Mouse (Mus musculus): Measurements from ENCODE around the gene Gps2. TPM values are rescaled to one million over a fixed set of nuclear protein-coding genes. Genes with fewer than 3 reads are reported as not detected.

Gene Gps2
- 138 to 159 TPM (median 142 TPM) in 4 replicates for total RNA-seq (2023; ENCODE audit: inconsistent age)

DNA sequence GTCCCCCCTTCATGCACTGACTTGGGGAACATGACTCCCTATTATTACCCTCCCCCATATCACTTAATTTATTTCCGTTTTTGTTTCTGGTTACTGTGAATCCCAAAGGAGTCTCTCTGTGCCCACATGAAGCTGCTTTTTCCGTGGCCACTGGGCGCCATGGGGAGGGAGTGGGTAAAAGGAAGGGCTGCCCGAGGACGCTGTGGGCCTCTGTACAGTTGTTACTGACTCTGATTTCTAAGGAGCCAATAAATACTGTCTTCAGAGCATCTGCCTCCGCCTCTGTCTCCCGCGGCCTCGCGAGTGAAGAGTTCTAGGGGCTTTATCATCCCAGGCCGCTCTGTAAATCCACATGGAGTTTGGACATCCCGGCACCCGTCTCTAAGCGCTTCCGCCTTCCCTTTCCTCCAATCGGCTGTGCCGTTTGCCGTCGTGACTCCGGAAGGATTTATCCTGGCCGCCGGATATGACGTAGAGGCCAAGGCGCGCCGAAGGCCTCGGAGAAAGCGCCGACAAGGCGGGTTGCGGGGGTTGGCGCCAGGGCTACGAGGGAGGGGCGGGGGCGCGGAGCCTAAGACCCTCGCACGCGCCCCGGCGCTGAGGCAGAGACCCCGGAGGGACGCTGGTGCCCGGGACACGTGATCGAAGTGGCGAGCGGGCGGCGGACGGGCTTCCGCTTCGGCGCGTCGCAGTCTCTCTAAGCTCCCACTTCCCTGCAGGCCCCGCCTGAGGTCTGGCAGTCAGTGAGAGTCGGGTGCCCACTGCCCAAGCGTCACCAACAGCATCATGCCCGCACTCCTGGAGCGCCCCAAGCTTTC is at the start of gene Gps2:
Gene Gps2 (plus strand): TSS at position 335 of the 818 bp plus-strand sequence.

DNA sequence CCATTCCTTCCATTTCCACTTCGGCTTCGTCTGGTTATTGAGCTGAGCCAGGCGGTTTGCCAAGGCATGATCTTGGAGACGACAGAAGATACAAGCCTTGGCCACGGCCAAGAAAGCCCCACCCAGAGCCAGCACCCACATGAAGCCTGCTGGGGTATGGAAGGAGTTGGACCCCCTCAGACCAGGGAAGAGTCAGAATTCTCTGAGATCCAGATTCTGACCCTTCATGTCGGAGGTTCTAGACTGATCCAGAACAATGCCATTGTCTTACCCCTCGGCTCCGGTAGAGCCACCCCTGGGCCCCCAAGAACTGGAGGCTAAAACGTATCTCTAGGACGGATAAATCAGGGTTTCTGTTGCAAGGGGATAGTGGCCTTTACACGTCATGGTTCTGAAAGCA is 35.8 kb upstream of the Gps2 start, which contains the start of gene Tmem95:
Gene Tmem95 (minus strand): TSS at position 141 of the 400 bp plus-strand sequence.

DNA sequence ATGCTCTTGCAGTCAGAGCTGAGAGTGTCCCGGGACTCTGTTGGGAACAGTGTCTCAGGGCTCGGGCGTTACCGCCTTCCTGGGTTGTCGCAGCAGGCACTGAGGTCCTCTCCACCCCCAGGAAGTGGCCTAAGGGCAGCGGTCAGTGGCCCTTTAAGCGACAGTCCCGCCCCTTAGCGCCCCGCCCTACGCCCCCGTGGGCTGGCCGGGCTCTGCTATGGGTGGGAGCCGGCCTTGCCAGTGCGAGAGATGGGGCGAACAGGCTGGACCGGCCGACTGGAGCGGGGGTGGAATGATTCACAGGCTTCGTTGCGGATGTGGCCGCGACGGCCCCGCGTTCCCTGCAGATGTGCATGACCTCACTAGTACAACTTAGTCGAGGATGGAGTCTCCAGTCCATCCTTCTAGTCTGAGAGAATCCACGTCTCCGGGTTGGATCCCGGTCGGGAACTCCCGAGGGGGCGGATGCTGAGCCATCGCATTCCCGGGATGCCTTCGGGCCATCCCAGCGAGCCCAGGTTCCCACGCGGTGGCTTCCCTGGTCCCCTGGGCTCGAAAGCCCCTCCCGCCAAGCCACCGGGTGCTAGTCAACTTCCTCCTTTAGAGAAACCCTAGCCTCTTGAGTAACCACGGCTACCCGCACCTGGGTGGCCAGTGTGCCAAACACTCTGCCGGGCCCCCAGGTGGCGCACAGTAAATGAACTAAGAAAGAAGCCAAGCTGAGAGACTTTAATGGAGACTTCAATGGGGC is 32.7 kb upstream of the Gps2 start, which contains the start of gene Kctd11:
Gene Kctd11 (minus strand): TSS at position 554 of the 751 bp plus-strand sequence.

DNA sequence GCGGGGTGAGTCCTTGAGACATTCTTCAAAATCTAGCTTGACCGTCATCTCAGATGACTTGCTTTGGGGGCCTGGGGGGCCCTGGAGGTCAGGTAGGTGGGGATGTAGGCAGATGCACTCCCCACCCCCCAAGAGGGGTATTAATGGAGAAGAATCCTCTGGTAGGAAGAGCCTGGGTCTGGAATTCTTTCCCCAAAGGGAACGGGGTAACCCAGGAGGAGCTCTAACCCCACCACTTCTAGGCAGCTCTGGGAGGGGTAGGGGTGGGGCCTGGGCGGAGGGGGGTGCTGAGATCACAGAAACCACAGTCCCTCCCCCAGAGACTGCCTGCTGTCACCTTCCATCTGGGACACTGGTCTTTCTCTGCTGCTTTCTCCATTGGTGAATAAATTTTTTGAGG is 18.4 kb upstream of the Gps2 start, which contains the start of gene Acap1:
Gene Acap1 (minus strand): TSS at position 249 of the 400 bp plus-strand sequence.

DNA sequence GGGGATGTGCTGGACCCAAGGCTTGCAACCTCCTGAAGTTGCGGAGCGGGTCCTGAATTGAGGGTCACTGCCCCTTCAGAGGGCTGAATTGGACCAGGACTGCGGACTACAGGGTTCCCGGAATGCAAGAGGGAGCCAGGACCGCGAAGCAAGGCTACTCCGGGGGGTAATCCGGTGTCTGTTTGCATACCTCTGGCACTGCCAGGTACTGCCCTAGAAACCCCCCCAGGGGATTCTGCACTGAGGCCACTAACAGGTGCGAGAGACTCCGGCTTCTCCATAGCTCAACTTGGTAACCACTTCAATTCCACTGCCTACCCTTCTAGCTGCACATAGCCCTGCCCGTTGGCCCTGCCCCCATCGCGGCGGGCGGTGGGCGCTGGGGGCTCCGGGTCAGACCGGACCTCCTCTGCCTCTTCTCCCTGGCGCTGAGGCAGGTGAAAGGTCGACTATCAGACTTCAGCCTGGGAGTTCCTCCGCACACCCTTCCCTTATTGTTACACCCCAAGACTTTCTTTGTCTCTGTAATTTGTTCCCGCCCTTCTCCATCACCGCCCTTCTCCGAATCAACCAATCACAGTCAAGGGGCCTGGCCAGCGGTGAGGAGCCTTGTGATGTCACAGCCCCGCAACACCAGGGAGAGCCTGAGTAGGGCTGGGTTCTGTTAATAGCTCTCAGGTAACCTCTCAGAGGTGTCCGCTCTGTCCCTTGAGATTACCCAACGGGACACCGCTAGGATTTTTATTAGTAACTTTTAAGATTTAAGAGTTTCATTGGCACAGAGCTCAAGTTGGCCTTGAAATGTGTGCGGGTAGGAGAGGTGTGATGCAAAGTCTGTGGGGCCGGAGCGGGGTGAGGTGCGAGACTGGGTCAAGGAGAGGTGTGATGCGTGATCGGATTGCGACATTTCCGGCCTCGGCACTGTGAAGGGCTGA is 12.9 kb upstream of the Gps2 start, which contains the start of the genes 2810408A11Rik and Neurl4:
Gene 2810408A11Rik (minus strand): TSS at position 517 of the 935 bp plus-strand sequence.
Gene Neurl4 (plus strand): TSS at position 602 of the 935 bp plus-strand sequence.

DNA sequence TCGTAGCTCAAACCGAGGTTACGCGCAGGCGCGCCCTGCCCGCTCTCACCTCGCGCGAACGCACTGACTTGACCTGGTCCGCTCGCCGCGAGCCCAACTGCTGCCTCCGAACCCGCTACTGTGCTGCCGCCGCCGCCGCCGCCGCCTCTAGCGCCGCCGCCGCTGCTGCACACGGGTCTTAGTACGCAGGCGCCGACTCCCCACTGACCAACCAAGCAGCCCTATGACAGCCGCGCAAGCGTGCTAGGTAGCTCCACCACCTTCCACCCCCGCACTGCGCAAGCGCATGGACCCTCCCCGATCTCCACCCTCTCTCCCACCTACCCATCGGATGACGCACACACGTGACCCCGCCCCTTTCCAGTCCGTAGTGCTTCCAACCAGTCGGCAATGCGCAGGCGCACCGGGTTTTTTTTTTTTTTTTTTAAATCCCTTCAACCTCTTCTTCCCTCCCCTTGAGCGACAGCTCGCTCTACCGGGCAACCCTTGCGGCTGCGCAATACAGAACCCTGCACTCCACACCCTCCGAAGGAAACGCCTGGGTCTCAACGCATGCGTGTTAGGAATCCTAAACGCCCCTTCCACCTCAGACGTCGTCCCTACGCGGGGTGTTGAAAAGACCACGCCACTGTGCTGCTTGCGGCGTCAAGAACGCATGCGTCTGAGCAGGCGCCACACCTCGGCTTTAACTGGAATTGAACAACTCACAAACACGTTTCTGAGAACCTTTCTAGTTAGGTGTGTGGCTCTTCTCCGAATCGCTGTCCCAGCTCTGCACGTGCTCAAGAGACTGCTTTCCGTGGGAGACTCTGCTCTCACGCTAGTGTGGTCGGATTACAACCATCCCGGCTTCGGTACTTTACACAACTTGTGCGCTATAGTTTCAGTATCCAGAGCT is 7.7 kb downstream of the Gps2 start, which contains the start of gene Eif5a:
Gene Eif5a (minus strand): TSS at position 845 of the 898 bp plus-strand sequence.

DNA sequence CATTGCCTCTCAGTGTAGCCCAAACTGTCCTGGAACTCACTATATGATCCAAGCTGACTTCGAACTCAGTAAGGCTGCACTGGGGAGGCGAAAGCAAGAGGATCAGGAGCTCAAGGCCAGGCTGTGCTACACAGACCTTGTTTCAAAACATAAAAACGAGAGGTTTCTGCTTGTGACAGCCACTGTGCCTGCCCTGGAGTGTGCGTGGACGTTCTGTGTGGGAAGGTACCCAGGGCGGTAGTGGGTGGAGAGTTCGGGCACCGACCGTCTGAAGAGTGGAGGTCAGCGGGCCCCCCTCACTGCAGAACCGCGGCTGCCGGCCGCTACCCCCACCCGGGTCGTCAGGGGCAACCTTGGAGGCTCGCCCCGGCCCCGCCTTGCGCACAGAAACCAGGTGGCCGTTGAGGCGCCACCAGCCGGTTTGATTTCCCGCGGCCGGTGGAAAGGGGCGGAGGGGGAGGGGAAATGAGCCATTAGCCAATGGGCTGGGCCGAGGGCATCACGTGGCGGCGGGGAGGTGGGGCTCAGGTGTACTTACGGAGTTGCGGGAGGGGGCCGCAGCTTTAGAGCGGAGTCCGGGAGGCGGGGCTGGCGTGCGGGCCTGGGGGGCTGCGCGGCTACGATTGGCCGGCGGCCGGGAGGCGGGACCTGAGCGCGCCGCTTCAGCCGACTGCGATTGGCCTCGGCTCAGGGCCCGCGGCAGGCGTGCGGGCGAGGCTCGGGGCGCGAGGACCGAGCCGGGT is 21.6 kb downstream of the Gps2 start, which contains the start of gene Ybx2:
Gene Ybx2 (plus strand): TSS at position 660 of the 743 bp plus-strand sequence.

DNA sequence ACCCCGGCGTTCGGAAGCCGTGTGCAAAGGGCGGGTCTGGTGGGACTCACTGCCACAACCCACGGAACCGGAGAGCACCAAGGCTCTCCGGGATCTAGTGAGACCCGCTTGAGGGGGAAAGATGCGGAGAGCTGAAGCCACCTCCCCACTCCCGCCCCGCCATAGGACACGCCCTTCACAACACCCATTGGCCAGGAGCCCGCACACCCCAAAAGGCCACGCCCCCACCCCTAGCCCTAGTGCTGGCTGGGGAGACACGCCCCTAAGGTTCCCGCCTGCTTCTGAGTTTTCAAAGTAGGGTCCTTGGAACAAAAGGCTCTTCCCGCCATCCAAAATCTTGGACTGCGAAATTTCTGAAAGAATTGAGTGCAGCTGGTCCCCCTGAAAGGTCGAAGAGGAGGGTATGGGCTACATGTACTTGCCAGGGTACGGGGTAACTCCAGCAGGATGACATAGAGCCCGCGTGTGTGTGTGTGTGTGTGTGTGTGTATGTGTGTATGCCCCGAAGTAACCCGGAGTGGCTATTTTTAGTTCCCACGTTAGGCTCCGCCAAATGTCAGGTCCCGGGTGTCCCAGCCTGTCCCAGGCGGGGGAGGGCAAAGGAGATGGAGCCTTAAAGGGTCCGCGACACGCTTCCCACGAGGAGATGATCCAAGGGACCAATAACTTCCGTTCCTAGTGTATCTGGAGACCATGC is 34.5 kb downstream of the Gps2 start, which contains the start of gene Slc2a4:
Gene Slc2a4 (minus strand): TSS at position 123 of the 697 bp plus-strand sequence.

DNA sequence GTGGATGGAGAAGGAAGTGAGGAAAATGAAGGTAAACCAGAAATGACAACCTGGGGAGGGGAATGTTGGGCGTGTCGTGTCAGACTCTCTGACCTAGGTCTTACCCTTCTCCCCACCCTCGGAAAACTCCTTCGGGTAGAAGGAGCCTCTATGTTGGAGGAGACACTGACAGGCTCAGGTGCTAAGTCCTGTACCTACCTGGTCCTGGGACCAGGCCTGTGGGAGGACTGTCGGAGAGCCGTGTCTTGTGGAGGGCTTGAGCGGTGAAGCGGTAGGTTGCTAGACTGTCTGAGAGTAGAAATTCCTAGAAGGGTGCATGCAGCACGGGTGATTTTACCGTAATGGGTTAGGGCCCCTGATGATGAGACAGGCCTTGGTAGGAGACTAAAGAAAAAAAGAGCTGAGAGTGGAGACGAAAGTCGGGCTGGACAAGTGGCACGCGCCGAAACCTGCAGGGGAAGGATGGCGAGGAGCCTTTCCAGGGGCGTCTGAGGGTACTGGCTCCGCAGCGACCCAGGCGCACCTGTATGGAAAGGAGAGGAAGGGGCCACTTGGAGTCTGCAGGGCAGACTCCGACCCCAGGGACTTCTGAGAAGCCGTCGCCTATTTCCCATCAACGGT is 51.1 kb downstream of the Gps2 start, which contains the start of gene Cldn7:
Gene Cldn7 (plus strand): TSS at position 130 of the 621 bp plus-strand sequence.

Other genes starting within 250 kb of the Gps2 start
- 11.8 to 14.7 TPM (median 12.5 TPM) in 4 replicates for gene Cd68, start 247.7 kb upstream of the Gps2 start, total RNA-seq (2023; ENCODE audit: inconsistent age)
- 670 to 697 TPM (median 692 TPM) in 4 replicates for gene Eif4a1, start 241.5 kb upstream of the Gps2 start, total RNA-seq (2023; ENCODE audit: inconsistent age)
- 108 to 153 TPM (median 136 TPM) in 4 replicates for gene Senp3, start 231.8 kb upstream of the Gps2 start, total RNA-seq (2023; ENCODE audit: inconsistent age)
- 0.32 TPM in 1 of 4 replicates, not detected in the others for gene Tnfsf13, start 228.1 kb upstream of the Gps2 start, total RNA-seq (2023; ENCODE audit: inconsistent age)
- 0.51 TPM in 1 of 4 replicates, not detected in the others for gene Tnfsf12, start 218.0 kb upstream of the Gps2 start, total RNA-seq (2023; ENCODE audit: inconsistent age)
- 0.45 to 0.78 TPM in 2 of 4 replicates, not detected in the others for gene Tnfsfm13, start 217.8 kb upstream of the Gps2 start, total RNA-seq (2023; ENCODE audit: inconsistent age)
- gene Polr2a, start 155.3 kb upstream of the Gps2 start, total RNA-seq (2023; ENCODE audit: inconsistent age), result 231 to 244 TPM (median 242 TPM) in 4 replicates
- gene Slc35g3, start 151.9 kb upstream of the Gps2 start, total RNA-seq (2023; ENCODE audit: inconsistent age), result not detected in 4 replicates
- 52.3 to 57.6 TPM (median 54.5 TPM) in 4 replicates for gene Zbtb4, start 148.0 kb upstream of the Gps2 start, total RNA-seq (2023; ENCODE audit: inconsistent age)
- gene Chrnb1, start 117.9 kb upstream of the Gps2 start, total RNA-seq (2023; ENCODE audit: inconsistent age), result 8.3 to 11.3 TPM (median 10.1 TPM) in 4 replicates
- 0.16 to 0.27 TPM in 2 of 4 replicates, not detected in the others for gene Fgf11, start 112.0 kb upstream of the Gps2 start, total RNA-seq (2023; ENCODE audit: inconsistent age)
- gene Tmem102, start 108.3 kb upstream of the Gps2 start, total RNA-seq (2023; ENCODE audit: inconsistent age), result not detected in 4 replicates
- gene Gm39566, start 98.6 kb upstream of the Gps2 start, total RNA-seq (2023; ENCODE audit: inconsistent age), result not detected in 4 replicates
- not detected in 4 replicates for gene Spem2, start 95.4 kb upstream of the Gps2 start, total RNA-seq (2023; ENCODE audit: inconsistent age)
- gene Spem1, start 91.7 kb upstream of the Gps2 start, total RNA-seq (2023; ENCODE audit: inconsistent age), result not detected in 4 replicates
- gene Nlgn2, start 76.1 kb upstream of the Gps2 start, total RNA-seq (2023; ENCODE audit: inconsistent age), result 0.24 to 1.3 TPM (median 0.59 TPM) in 4 replicates
- 30.9 to 38.6 TPM (median 37.0 TPM) in 4 replicates for gene Tmem256, start 75.4 kb upstream of the Gps2 start, total RNA-seq (2023; ENCODE audit: inconsistent age)
- gene Plscr3, start 67.5 kb upstream of the Gps2 start, total RNA-seq (2023; ENCODE audit: inconsistent age), result 9.8 to 13.0 TPM (median 11.5 TPM) in 4 replicates
- gene Tnk1, start 55.2 kb upstream of the Gps2 start, total RNA-seq (2023; ENCODE audit: inconsistent age), result not detected in 4 replicates
- not detected in 4 replicates for gene Tmem95, start 35.9 kb upstream of the Gps2 start, total RNA-seq (2023; ENCODE audit: inconsistent age)
- 1.8 to 2.3 TPM (median 2.0 TPM) in 4 replicates for gene Kctd11, start 32.5 kb upstream of the Gps2 start, total RNA-seq (2023; ENCODE audit: inconsistent age)
- gene Acap1, start 18.3 kb upstream of the Gps2 start, total RNA-seq (2023; ENCODE audit: inconsistent age), result 477 to 556 TPM (median 497 TPM) in 4 replicates
- 2.1 to 2.7 TPM (median 2.3 TPM) in 4 replicates for gene 2810408A11Rik, start 12.9 kb upstream of the Gps2 start, total RNA-seq (2023; ENCODE audit: inconsistent age)
- 55.7 to 74.4 TPM (median 62.8 TPM) in 4 replicates for gene Neurl4, start 12.8 kb upstream of the Gps2 start, total RNA-seq (2023; ENCODE audit: inconsistent age)
- gene Eif5a, start 8.1 kb downstream of the Gps2 start, total RNA-seq (2023; ENCODE audit: inconsistent age), result 362 to 387 TPM (median 377 TPM) in 4 replicates
- not detected in 4 replicates for gene Ybx2, start 21.9 kb downstream of the Gps2 start, total RNA-seq (2023; ENCODE audit: inconsistent age)
- gene Slc2a4, start 34.3 kb downstream of the Gps2 start, total RNA-seq (2023; ENCODE audit: inconsistent age), result not detected in 4 replicates
- gene Cldn7, start 50.9 kb downstream of the Gps2 start, total RNA-seq (2023; ENCODE audit: inconsistent age), result not detected in 4 replicates
- 103 to 123 TPM (median 108 TPM) in 4 replicates for gene Ctdnep1, start 67.3 kb downstream of the Gps2 start, total RNA-seq (2023; ENCODE audit: inconsistent age)
- gene Elp5, start 68.6 kb downstream of the Gps2 start, total RNA-seq (2023; ENCODE audit: inconsistent age), result 34.4 to 62.8 TPM (median 46.7 TPM) in 4 replicates
- 311 to 355 TPM (median 331 TPM) in 4 replicates for gene Gabarap, start 77.3 kb downstream of the Gps2 start, total RNA-seq (2023; ENCODE audit: inconsistent age)
- gene Phf23, start 81.9 kb downstream of the Gps2 start, total RNA-seq (2023; ENCODE audit: inconsistent age), result 52.7 to 62.9 TPM (median 56.6 TPM) in 4 replicates
- gene Dvl2, start 86.7 kb downstream of the Gps2 start, total RNA-seq (2023; ENCODE audit: inconsistent age), result 48.4 to 53.5 TPM (median 51.0 TPM) in 4 replicates
- 53.0 to 60.7 TPM (median 59.3 TPM) in 4 replicates for gene Acadvl, start 101.5 kb downstream of the Gps2 start, total RNA-seq (2023; ENCODE audit: inconsistent age)
- 3.5 to 5.4 TPM (median 4.2 TPM) in 4 replicates for gene Dlg4, start 103.1 kb downstream of the Gps2 start, total RNA-seq (2023; ENCODE audit: inconsistent age)
- gene Asgr1, start 140.2 kb downstream of the Gps2 start, total RNA-seq (2023; ENCODE audit: inconsistent age), result not detected in 4 replicates
- gene Asgr2, start 178.8 kb downstream of the Gps2 start, total RNA-seq (2023; ENCODE audit: inconsistent age), result not detected in 4 replicates
- gene Mgl2, start 216.4 kb downstream of the Gps2 start, total RNA-seq (2023; ENCODE audit: inconsistent age), result not detected in 4 replicates
- 0.57 TPM in 1 of 4 replicates, not detected in the others for gene Clec10a, start 242.3 kb downstream of the Gps2 start, total RNA-seq (2023; ENCODE audit: inconsistent age)